Mouse (Mus musculus): Measurements from ENCODE around the gene Ugdh. TPM values are rescaled to one million over a fixed set of nuclear protein-coding genes. Genes with fewer than 3 reads are reported as not detected.

The Ugdh gene
- polyA plus RNA-seq (2017; shearing (Covaris generic)) = 45.7 TPM

GRCm38 (mm10) chr5:65435806-65436561 is at the start of gene Ugdh:
TSS of gene Ugdh (minus strand) at chr5:65435949.

GRCm38 (mm10) chr5:65390648-65391644 is 44.8 kb downstream of the Ugdh start, which contains the start of the genes Rpl9 and Lias:
TSS of gene Rpl9 (minus strand) at chr5:65391444.
TSS of gene Lias (plus strand) at chr5:65391497.

Other genes starting within 250 kb of the Ugdh start
- 3.7 TPM for gene Wdr19, start 236.3 kb downstream of the Ugdh start, polyA plus RNA-seq (2017; shearing (Covaris generic))
- gene Rfc1, start 100.3 kb downstream of the Ugdh start, polyA plus RNA-seq (2017; shearing (Covaris generic)) = 50.3 TPM
- gene Klb, start 87.6 kb downstream of the Ugdh start, polyA plus RNA-seq (2017; shearing (Covaris generic)) = not detected
- 926 TPM for gene Rpl9, start 44.5 kb downstream of the Ugdh start, polyA plus RNA-seq (2017; shearing (Covaris generic))
- 53.2 TPM for gene Lias, start 44.5 kb downstream of the Ugdh start, polyA plus RNA-seq (2017; shearing (Covaris generic))
- gene Gm43552, start 56.9 kb upstream of the Ugdh start, polyA plus RNA-seq (2017; shearing (Covaris generic)) = 1.8 TPM
- gene Smim14, start 101.2 kb upstream of the Ugdh start, polyA plus RNA-seq (2017; shearing (Covaris generic)) = 185 TPM
- 118 TPM for gene Ube2k, start 101.3 kb upstream of the Ugdh start, polyA plus RNA-seq (2017; shearing (Covaris generic))